Comparison of ENCODE assay signal across 8 mouse cellular contexts in genomic region chr6:108661890-108662289, GRCm38 (mm10). TPM values are rescaled to one million over a fixed set of nuclear protein-coding genes. Genes with fewer than 3 reads are reported as not detected.
DNase-seq lines count a peak whose midpoint lies in the region; ATAC-seq and TF ChIP-seq lines count a peak whose summit lies in the region.

No protein-coding gene starts in this region.

- H3K27ac ChIP-seq in layer of hippocampus, adult 2 months = peak overlapping the region; percentile 99
- H3K27ac ChIP-seq in embryonic facial prominence, embryonic 12.5 days = no peak overlapping the region
- no peak overlapping the region for H3K27ac ChIP-seq in hindbrain, embryonic 15.5 days (replicated peaks)
- H3K27ac ChIP-seq in midbrain, postnatal 0 days (ENCODE audit: low read depth, low read length) = no peak overlapping the region

- no peak for DNase-seq in layer of hippocampus, adult 2 months (ENCODE audit: low spot score in 2 of 2)
- DNase-seq in layer of hippocampus, adult 9-10 months (ENCODE audit: low spot score) = no peak
- no peak for DNase-seq in midbrain, postnatal 0 days (ENCODE audit: low spot score)
- DNase-seq in urinary bladder, postnatal 10 days (ENCODE audit: low spot score) = no peak
- DNase-seq in yolk sac, embryonic 10.5 days (ENCODE audit: low spot score) = no peak
- DNase-seq in kidney, adult 8-10 months = no peak

- H3K36me3 ChIP-seq in embryonic facial prominence, embryonic 12.5 days = no peaks in the 10 kb centered on the region
- no peaks in the 10 kb centered on the region for H3K36me3 ChIP-seq in hindbrain, embryonic 15.5 days
- peaks cover 7% of the 10 kb centered on the region; the same call in 1 of the 2 replicates for H3K36me3 ChIP-seq in midbrain, postnatal 0 days (ENCODE audit: insufficient read depth, low read length)

- no peaks in the 10 kb centered on the region for H3K9me3 ChIP-seq in embryonic facial prominence, embryonic 12.5 days
- no peaks in the 10 kb centered on the region for H3K9me3 ChIP-seq in hindbrain, embryonic 15.5 days
- H3K9me3 ChIP-seq in midbrain, postnatal 0 days (ENCODE audit: low read length) = no peaks in the 10 kb centered on the region

- H3K4me2 ChIP-seq in embryonic facial prominence, embryonic 12.5 days (replicated peaks) = peak overlapping the region; percentile 99
- peak overlapping the region; percentile 98 for H3K4me2 ChIP-seq in hindbrain, embryonic 15.5 days
- peak overlapping the region; percentile 86 for H3K4me2 ChIP-seq in midbrain, postnatal 0 days (ENCODE audit: low read depth, low read length, poor library complexity, severe bottlenecking)

- peaks cover 36% of the 10 kb centered on the region for H3K27me3 ChIP-seq in embryonic facial prominence, embryonic 12.5 days
- 0 out of 2 replicates have a peak, but pooled peaks cover 3% of the 10 kb centered on the region for H3K27me3 ChIP-seq in hindbrain, embryonic 15.5 days
- H3K27me3 ChIP-seq in midbrain, postnatal 0 days (ENCODE audit: insufficient read depth, low read length) = no peaks in the 10 kb centered on the region

- H3K4me1 ChIP-seq in embryonic facial prominence, embryonic 12.5 days = peaks cover 10% of the 10 kb centered on the region; the same call in 1 of the 2 replicates
- H3K4me1 ChIP-seq in hindbrain, embryonic 15.5 days (replicated peaks) = peaks cover 30% of the 10 kb centered on the region
- 0 out of 2 replicates have a peak, but pooled peaks cover 7% of the 10 kb centered on the region for H3K4me1 ChIP-seq in midbrain, postnatal 0 days (ENCODE audit: insufficient read depth, low read length)

- no peak for ATAC-seq in embryonic facial prominence, embryonic 12.5 days (ENCODE audit: insufficient number of reproducible peaks, insufficient read depth, low FRiP score, low TSS enrichment)
- no peak for ATAC-seq in hindbrain, embryonic 15.5 days (ENCODE audit: low FRiP score, low read depth)
- no peak for ATAC-seq in midbrain, postnatal 0 days (ENCODE audit: low FRiP score)

- no peak overlapping the region for H3K9ac ChIP-seq in embryonic facial prominence, embryonic 12.5 days
- no peak overlapping the region for H3K9ac ChIP-seq in hindbrain, embryonic 15.5 days
- H3K9ac ChIP-seq in midbrain, postnatal 0 days (replicated peaks; ENCODE audit: low read length, poor library complexity, severe bottlenecking) = no peak overlapping the region

- no peak for TF ChIP-seq CTCF in layer of hippocampus, adult 2 months (conservative IDR thresholded peaks at IDR 0.05)
- TF ChIP-seq CTCF in midbrain, postnatal 0 days (IDR thresholded peaks at IDR 0.05) = no peak

- WGBS in embryonic facial prominence, embryonic 12.5 days = 47% methylated on average over 6 of the region's 6 CpGs
- WGBS in hindbrain, embryonic 15.5 days = 52% methylated on average over 6 of the region's 6 CpGs
- WGBS in midbrain, postnatal 0 days = 52% methylated on average over 6 of the region's 6 CpGs

- peak overlapping the region; percentile 96 for H3K4me3 ChIP-seq in layer of hippocampus, adult 2 months
- peak overlapping the region; percentile 55; the same call in 1 of the 2 replicates for H3K4me3 ChIP-seq in embryonic facial prominence, embryonic 12.5 days
- H3K4me3 ChIP-seq in hindbrain, embryonic 15.5 days = peak overlapping the region; percentile 50
- peak overlapping the region; percentile 61 for H3K4me3 ChIP-seq in midbrain, postnatal 0 days (ENCODE audit: low read depth, low read length)

RNA-seq across cellular contexts. Expression of gene Bhlhe40, which starts 1.5 kb away (rescaled TPM):
- total RNA-seq in layer of hippocampus, adult 2 months (2021) = 100 to 1,000 TPM in 1 of 2 experiments, 10 to 100 TPM in 1; 99.6 to 108 TPM
- 3.1 and 3.6 TPM in 2 replicates for polyA plus RNA-seq in embryonic facial prominence, embryonic 12.5 days (2016; fragmentation: Nextera tagmentation; extraction: Ambion mirVana)
- polyA plus RNA-seq in hindbrain, embryonic 15.5 days (2015; fragmentation: Nextera tagmentation; extraction: Ambion mirVana) = 6.1 and 6.5 TPM in 2 replicates
- 8.8 and 10.8 TPM in 2 replicates for total RNA-seq in midbrain, postnatal 0 days (2014; rRNA removed)
- polyA plus RNA-seq in midbrain, postnatal 0 days (2015; fragmentation: Nextera tagmentation; extraction: Ambion mirVana) = 5.9 and 7.9 TPM in 2 replicates
